Mouse (Mus musculus) liver, embryonic 14.5 days (tissue): ENCODE data around the gene Slxl1. TPM values are rescaled to one million over a fixed set of nuclear protein-coding genes. Genes with fewer than 3 reads are reported as not detected.
"Not testable (repeated sequence)": the region's sequence is repeated elsewhere in the genome, so short reads cannot be mapped to it uniquely, and the experiment has no call there.

Experiments
- ATAC-seq: fragments of 200-750 bp; cut with Nextera tagmentation; 2 replicates; pipeline ENCODE4 v1.8.0; 2017; ENCODE audit warnings: moderate number of reproducible peaks, mild to moderate bottlenecking, moderate library complexity; ENCODE audit not compliant: insufficient read depth
- DNase-seq, 3 experiments: peaks; one replicate each; pipeline ENCODE4 v3.0.0-alpha.2; 2012 to 2013; ENCODE audit warnings: low read depth in 3 of 3, low spot score in 3 of 3
- H3K27ac ChIP-seq: fragments of 300-500 bp; sonication (generic); 2 replicates; pipeline ENCODE4 v1.5.1; 2014; ENCODE audit warnings: moderate library complexity, mild to moderate bottlenecking, control low read depth, inconsistent platforms
- H3K27me3 ChIP-seq: fragments of 300-500 bp; sonication (generic); 2 replicates; pipeline ENCODE4 v1.6.1; 2014; ENCODE audit warnings: mild to moderate bottlenecking, low read length, moderate library complexity; ENCODE audit not compliant: control insufficient read depth, insufficient read depth
- H3K36me3 ChIP-seq: fragments of 300-500 bp; sonication (generic); replicated peaks from 2 replicates; pipeline ENCODE4 v1.6.1; 2014; ENCODE audit warnings: low read depth; ENCODE audit not compliant: control insufficient read depth, insufficient read depth
- H3K4me1 ChIP-seq, 2 experiments: fragments of 200-500 bp in 1 of 2; fragments of 300-500 bp in 1 of 2; sonication (generic) in 1 of 2; replicated peaks; 2 replicates each; pipeline ENCODE4 v1.6.1; 2012 to 2014; ENCODE audit warnings: antibody characterized with exemption in 1 of 2, inconsistent platforms in 1 of 2, low read length in 1 of 2; ENCODE audit not compliant: control insufficient read depth in 2 of 2, insufficient read depth in 2 of 2
- H3K4me2 ChIP-seq: fragments of 300-500 bp; sonication (generic); 2 replicates; pipeline ENCODE4 v1.6.1; 2014; ENCODE audit warnings: low read depth, mild to moderate bottlenecking, control low read depth, moderate library complexity
- H3K4me3 ChIP-seq, 2 experiments: fragments of 200-500 bp in 1 of 2; fragments of 300-500 bp in 1 of 2; sonication (generic) in 1 of 2; 2 replicates each; pipeline ENCODE4 v1.5.1; 2012 to 2014; ENCODE audit warnings: low read depth in 2 of 2, low read length in 2 of 2, mild to moderate bottlenecking in 2 of 2, control low read depth in 1 of 2, inconsistent platforms in 1 of 2, moderate library complexity in 1 of 2; ENCODE audit not compliant: insufficient read depth in 1 of 2
- H3K9ac ChIP-seq: fragments of 300-500 bp; sonication (generic); replicated peaks from 2 replicates; pipeline ENCODE4 v1.6.1; 2014; ENCODE audit warnings: mild to moderate bottlenecking, control low read depth, moderate library complexity
- H3K9me3 ChIP-seq: fragments of 300-500 bp; sonication (generic); 2 replicates; pipeline ENCODE4 v1.6.1; 2016; ENCODE audit warnings: low read length, mixed read lengths; ENCODE audit not compliant: control insufficient read depth
- WGBS: fragments of 180-500 bp; shearing (Covaris S2); extraction: QIAGEN DNeasy Blood & Tissue Kit; methylation state at CpG from one replicate; pipeline ENCODE4 v1.1.7; 2014; ENCODE audit not compliant: insufficient replicate concordance; 5-methylcytosine and 5-hydroxymethylcytosine counted together
- polyA plus RNA-seq, 2 experiments: library from polyadenylated mRNA; depleted of rRNA in 1 of 2; stranded (reverse) in 1 of 2; unstranded in 1 of 2; fragments of >200 nt; fragmentation: Nextera tagmentation in 1 of 2; extraction: Ambion mirVana in 1 of 2; gene quantifications; 2 replicates each; pipeline versions ENCODE4 v1.2.1 to v1.2.3; 2012 to 2014

The Slxl1 gene
- polyA plus RNA-seq (2012; rRNA removed) (not detected in 2 replicates), polyA plus RNA-seq (2014; fragmentation: Nextera tagmentation; extraction: Ambion mirVana) (not detected in 2 replicates)

DNA sequence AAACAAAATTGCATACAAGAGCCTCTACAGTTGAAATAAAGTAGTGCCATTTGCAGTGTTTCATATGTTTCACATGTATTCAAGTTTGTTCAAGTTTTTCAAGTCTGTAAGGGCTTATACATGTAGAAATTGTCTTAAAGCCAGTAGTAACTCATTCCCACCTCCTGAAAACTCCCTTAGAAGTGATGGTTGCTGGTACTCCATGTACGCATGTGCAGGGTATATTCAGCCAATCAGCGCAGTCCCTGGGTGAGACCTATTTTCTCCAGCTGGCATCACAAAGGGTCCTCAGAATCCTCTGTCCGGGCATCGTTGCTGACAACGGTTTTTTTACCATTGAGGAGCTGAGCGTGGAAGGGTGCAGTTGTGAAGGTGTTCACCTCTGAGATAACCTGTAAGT is at the start of gene Slxl1:
Gene Slxl1 (plus strand): TSS at position 301 of the 400 bp plus-strand sequence.
- not testable (repeated sequence) for H3K27me3 ChIP-seq, ATAC-seq, H3K4me1 ChIP-seq, DNase-seq, H3K4me3 ChIP-seq, H3K27ac ChIP-seq, H3K9ac ChIP-seq, H3K36me3 ChIP-seq, H3K4me2 ChIP-seq, H3K9me3 ChIP-seq
- no CpG with 5 or more reads among the region's 6 CpGs for WGBS
